In the genomic region with DNA sequence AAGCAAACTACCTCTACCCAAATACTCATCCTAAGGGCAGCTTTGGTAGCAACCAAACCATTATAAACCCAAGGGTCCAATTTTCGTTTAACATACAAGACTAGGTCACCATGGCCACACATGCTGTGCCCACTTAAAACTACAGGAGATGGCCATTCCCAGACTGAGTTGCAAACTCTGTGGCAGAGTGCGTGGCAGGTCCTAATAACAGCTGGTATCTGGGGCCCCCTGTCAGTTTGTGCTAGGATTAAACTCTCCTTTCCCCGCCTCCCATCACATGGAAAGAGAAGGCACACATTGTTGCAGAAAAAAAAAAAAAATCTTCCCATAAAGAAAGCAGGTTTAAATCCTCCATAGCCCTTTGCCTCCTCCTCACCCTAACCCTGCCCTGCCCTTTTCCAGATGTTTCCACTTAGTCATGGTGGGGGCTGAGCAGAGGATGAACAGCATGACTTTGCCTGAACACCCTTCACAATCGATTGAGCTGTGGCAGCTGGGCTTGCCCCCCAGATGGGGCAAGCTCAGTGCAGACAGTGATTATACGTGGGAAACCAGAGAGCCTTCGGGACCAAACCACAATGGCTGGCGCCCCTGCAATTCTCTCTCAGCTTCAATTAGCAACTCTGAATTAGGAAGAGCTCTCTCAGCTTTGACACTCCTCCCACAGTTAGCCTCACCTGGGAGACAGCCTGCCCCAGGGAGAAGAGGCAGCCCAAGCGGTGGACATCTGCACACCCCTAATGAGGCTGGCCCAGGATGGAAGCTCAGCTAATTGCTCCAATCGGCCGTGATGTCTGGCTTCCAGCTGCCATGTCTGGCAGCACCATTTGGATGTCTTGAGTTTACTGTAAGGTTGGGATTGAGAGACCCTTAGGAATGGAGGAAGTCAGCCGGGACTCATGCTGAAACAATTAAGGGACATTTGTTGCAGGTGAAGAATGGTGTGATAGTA, we compare ENCODE assay signal across 9 mouse cellular contexts.
DNase-seq lines count a peak whose midpoint lies in the region; ATAC-seq lines count a peak whose summit lies in the region.
"Had no signal": no experiment of that assay in that cellular context is flagged by ENCODE, and none has a peak within 500 bp of the region (broad histone marks: within the 10 kb centered on the region; RNA-seq: fewer than 3 reads in every experiment).

No protein-coding gene starts in this region.

- DNase-seq in heart, adult 18-20 months, result peak; percentile 10 to 27
- no peak for DNase-seq in heart, adult 8-10 months (ENCODE audit: low spot score)
- DNase-seq in limb, embryonic 10.5 days (ENCODE audit: low spot score), result peak; percentile 80
- DNase-seq in retina, embryonic 14.5 days (ENCODE audit: low spot score), result peak; percentile 81
- no peak for DNase-seq in thymus, postnatal 25 days
- DNase-seq in testis, postnatal 10 days (ENCODE audit: low spot score), result no peak
- DNase-seq in right cerebral cortex, postnatal 14 days, result no peak

- peaks cover 12% of the 10 kb centered on the region for H3K4me1 ChIP-seq in forebrain, embryonic 13.5 days
- H3K4me1 ChIP-seq in limb, embryonic 10.5 days, result peaks cover 47% of the 10 kb centered on the region

- peak; percentile 86 for ATAC-seq in forebrain, embryonic 13.5 days
- ATAC-seq: lung, postnatal 0 days had no signal

- no peaks in the 10 kb centered on the region for H3K36me3 ChIP-seq in forebrain, embryonic 13.5 days (ENCODE audit: poor library complexity, severe bottlenecking)
- H3K36me3 ChIP-seq in limb, embryonic 10.5 days, result no peaks in the 10 kb centered on the region

- WGBS in forebrain, embryonic 13.5 days, result 35% methylated on average over 11 of the region's 11 CpGs
- 12% methylated on average over 11 of the region's 11 CpGs for WGBS in limb, embryonic 10.5 days

- H3K9me3 ChIP-seq in forebrain, embryonic 13.5 days (replicated peaks), result no peaks in the 10 kb centered on the region
- no peaks in the 10 kb centered on the region for H3K9me3 ChIP-seq in limb, embryonic 10.5 days (replicated peaks)

- H3K27me3 ChIP-seq in forebrain, embryonic 13.5 days, result no peaks in the 10 kb centered on the region
- no peaks in the 10 kb centered on the region for H3K27me3 ChIP-seq in limb, embryonic 10.5 days (ENCODE audit: low read depth, poor library complexity, severe bottlenecking)

- no peak overlapping the region for H3K4me2 ChIP-seq in forebrain, embryonic 13.5 days

- H3K4me3 ChIP-seq in forebrain, embryonic 13.5 days, result no peak overlapping the region
- peak overlapping the region; percentile 25 for H3K4me3 ChIP-seq in limb, embryonic 10.5 days

- H3K9ac ChIP-seq in forebrain, embryonic 13.5 days, result no peak overlapping the region

- 0 out of 2 replicates have a peak overlapping the region, but pooled peaks have one; percentile 6 for H3K27ac ChIP-seq in forebrain, embryonic 13.5 days
- H3K27ac ChIP-seq in limb, embryonic 10.5 days, result peak overlapping the region; percentile 67

Comparison
In these comparisons a context has a peak if more than half of its experiments do, and no peak if none do; other contexts are left out.
1. DNase-seq: peak in heart, adult 18-20 months (2 of 2), limb, embryonic 10.5 days (single experiment) and retina, embryonic 14.5 days (single experiment); none in heart, adult 8-10 months (single experiment), thymus, postnatal 25 days (single experiment), testis, postnatal 10 days (single experiment) and right cerebral cortex, postnatal 14 days (single experiment).